Mouse (Mus musculus) kidney, adult 2 months (tissue): Measurements from ENCODE around the gene Pdzrn3. TPM values are rescaled to one million over a fixed set of nuclear protein-coding genes. Genes with fewer than 3 reads are reported as not detected.

Experiments
- DNase-seq: peaks from one replicate; pipeline ENCODE4 v3.0.0; 2021
- H3K27ac ChIP-seq: fragments of 200-500 bp; 2 replicates; pipeline ENCODE4 v1.5.1; 2012; ENCODE audit warnings: low read depth, low read length, control low read depth, inconsistent platforms; ENCODE audit not compliant: insufficient read depth
- H3K27me3 ChIP-seq: fragments of 200-500 bp; replicated peaks from 2 replicates; pipeline ENCODE4 v1.6.1; 2012; ENCODE audit warnings: mild to moderate bottlenecking, moderate library complexity, low read length, inconsistent platforms; ENCODE audit not compliant: control insufficient read depth, insufficient read depth
- H3K36me3 ChIP-seq: fragments of 200-500 bp; 2 replicates; pipeline ENCODE4 v1.6.1; 2012; ENCODE audit warnings: mild to moderate bottlenecking, moderate library complexity, low read length, inconsistent platforms; ENCODE audit not compliant: control insufficient read depth, insufficient read depth
- H3K4me1 ChIP-seq: fragments of 200-500 bp; 2 replicates; pipeline ENCODE4 v1.6.1; 2011; ENCODE audit warnings: low read length; ENCODE audit not compliant: control insufficient read depth, insufficient read depth
- H3K4me3 ChIP-seq: fragments of 200-500 bp; 2 replicates; pipeline ENCODE4 v1.5.1; 2011; ENCODE audit warnings: mild to moderate bottlenecking, low read depth, low read length, control low read depth; ENCODE audit not compliant: insufficient read depth
- CTCF ChIP-seq: fragments of 200-500 bp; conservative IDR thresholded peaks from 2 replicates; pipeline ENCODE4 v1.5.1; 2011; ENCODE audit warnings: low read depth, mild to moderate bottlenecking, control low read depth, low read length, moderate library complexity, mixed read lengths; ENCODE audit not compliant: insufficient read depth, insufficient read length
- POLR2A ChIP-seq: fragments of 200-500 bp; IDR thresholded peaks from one replicate; pipeline ENCODE4 v1.6.1; 2011; ENCODE audit warnings: low read depth, low read length, control low read depth
- WGBS: fragments of 180-500 bp; shearing (Covaris S2); methylation state at CpG from one replicate; pipeline ENCODE4 v1.1.7; 2018; 5-methylcytosine and 5-hydroxymethylcytosine counted together
- polyA plus RNA-seq: library from polyadenylated mRNA; depleted of rRNA; stranded (reverse); fragments of >200 nt; gene quantifications from 2 replicates; pipeline ENCODE4 v1.2.3, GENCODE M21; 2012

The Pdzrn3 gene
- polyA plus RNA-seq, 1 experiment: 11.9 TPM

DNA sequence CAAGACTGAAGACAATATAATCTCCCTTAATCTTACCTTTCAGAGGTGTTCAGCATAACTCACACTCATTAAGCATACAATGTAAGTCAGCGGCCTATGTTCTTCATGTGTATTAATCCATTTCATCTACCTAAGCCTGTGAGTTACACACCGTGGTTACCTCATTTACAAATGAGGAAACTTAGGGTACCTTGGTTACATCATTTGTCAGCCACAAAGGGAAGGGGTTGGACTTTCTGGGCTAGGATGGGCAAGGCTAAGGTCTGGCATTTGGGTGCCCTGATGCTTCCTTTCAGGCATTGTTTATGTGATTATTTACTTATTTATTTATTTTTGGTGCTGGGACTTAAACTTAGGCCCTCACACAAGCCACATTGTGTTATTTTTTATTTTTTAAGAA lies 78.3 kb downstream of the Pdzrn3 start:
- TF ChIP-seq POLR2A: no peak
- no peak for TF ChIP-seq CTCF
- WGBS: 93% methylated on average over 2 of the region's 2 CpGs
- Histone ChIP-seq H3K4me3 (no peak overlapping the region), H3K4me1 (no peaks in the 10 kb centered on the region), H3K36me3 (no peaks in the 10 kb centered on the region), H3K27me3 (no peaks in the 10 kb centered on the region), H3K27ac (no peak overlapping the region)
- DNase-seq: no peak

DNA sequence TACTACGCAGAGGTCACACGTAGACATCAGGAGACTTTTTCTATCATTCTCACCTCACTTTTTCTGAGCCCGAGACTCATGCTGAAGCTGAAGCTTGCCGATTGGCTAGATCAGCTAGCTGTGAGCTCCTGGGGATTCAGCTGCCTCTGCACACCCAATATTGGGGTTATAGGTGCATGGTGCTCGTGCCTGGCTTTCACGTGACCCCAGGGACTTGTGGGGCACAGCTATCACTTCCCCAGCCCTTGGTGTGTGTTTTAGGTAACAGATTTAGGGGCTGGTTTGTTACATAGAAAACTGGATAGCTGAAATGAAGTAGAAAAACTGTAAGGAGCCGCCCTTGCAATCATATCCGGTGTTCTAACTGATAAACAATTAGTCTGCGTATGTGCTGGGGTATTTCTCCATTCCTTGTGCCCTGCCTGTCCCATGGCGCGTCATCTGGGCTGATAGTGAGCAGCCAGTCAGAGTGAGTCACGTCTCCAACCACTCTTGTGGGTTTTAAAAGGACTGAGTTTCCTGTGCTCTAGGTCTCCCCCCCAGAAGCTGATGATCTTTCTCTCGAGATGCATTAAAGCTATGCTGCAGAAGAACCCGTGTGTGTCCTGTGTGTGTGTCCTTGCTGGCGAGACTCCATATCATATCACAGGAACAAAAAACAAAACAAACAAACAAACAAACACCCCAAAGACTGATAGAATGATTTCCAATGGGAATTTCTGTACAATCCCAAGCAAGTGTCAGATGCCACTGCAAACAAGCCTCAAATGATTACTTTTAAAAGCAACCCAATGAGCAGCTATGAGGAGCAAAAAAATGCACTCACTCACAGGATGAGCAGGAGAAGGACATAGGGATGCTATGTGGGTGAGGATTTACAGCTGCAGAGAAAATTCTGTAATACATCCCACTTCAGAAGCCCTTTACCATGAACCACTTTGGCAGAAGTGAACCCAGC lies 79.9 kb downstream of the Pdzrn3 start:
- Histone ChIP-seq H3K27ac (no peak overlapping the region), H3K36me3 (no peaks in the 10 kb centered on the region), H3K4me3 (no peak overlapping the region), H3K27me3 (no peaks in the 10 kb centered on the region), H3K4me1 (no peaks in the 10 kb centered on the region)
- no peak for DNase-seq
- 93% methylated on average over 15 of the region's 15 CpGs for WGBS
- TF ChIP-seq POLR2A: no peak
- no peak for TF ChIP-seq CTCF

DNA sequence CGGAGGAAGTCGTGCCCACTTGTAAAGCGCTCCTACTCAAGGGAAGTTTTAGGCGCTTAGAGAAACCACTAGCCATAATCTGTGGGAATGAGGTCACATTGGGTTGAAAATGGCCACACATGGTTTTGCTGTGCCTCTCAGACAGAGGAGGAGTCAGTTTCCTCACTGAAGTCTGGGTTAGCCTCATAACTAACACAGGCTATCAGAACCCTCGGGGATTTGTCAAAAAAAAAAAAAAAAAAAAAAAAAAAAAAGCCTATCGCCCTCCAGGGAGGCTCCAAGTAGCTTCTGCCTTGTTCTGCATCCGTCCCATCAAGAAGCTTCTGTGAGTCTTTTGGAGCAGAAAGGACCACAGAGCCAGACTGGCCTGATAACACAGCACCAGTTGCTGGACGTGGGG lies 80.7 kb downstream of the Pdzrn3 start:
- Histone ChIP-seq H3K27me3 (no peaks in the 10 kb centered on the region), H3K27ac (no peak overlapping the region), H3K36me3 (no peaks in the 10 kb centered on the region), H3K4me1 (no peaks in the 10 kb centered on the region), H3K4me3 (no peak overlapping the region)
- no peak for DNase-seq
- no peak for TF ChIP-seq POLR2A
- TF ChIP-seq CTCF: no peak
- 89% methylated on average over 8 of the region's 8 CpGs for WGBS

DNA sequence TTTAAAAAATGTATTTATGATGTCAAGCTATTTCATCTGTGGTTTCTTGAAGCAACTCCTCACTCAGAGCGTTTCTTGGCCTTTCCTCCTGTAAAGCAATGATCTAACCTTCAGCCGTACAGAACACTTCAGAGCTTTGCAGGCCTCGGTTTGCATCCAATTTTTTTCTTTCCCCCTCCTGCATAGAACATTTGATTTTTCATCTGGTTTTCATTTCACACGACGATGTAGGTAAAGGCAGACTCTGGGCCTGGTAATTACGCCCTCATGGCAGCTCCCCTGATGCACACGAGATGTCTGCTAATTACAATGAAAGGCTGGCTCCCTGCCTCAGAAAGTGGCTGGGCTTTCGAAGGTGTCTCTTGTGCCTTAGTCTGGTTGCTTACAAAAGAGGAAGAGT lies 81.4 kb downstream of the Pdzrn3 start:
- H3K4me3 ChIP-seq: no peak overlapping the region
- TF ChIP-seq POLR2A: no peak
- no peak for TF ChIP-seq CTCF
- H3K27me3 ChIP-seq: no peaks in the 10 kb centered on the region
- no peaks in the 10 kb centered on the region for H3K4me1 ChIP-seq
- no peak overlapping the region for H3K27ac ChIP-seq
- WGBS: 92% methylated on average over 8 of the region's 8 CpGs
- H3K36me3 ChIP-seq: no peaks in the 10 kb centered on the region
- no peak for DNase-seq

- Histone ChIP-seq H3K27ac (no peak overlapping the region), H3K36me3 (no peaks in the 10 kb centered on the region), H3K4me3 (no peak overlapping the region), H3K4me1 (no peaks in the 10 kb centered on the region), H3K27me3 (no peaks in the 10 kb centered on the region)
- TF ChIP-seq CTCF: no peak
- TF ChIP-seq POLR2A: no peak
- 61% methylated on average over 12 of the region's 12 CpGs for WGBS
- peak; percentile 17 for DNase-seq
These were observed 84.6 kb downstream of the Pdzrn3 start for GRCm38 (mm10) chr6:101293036-101293572.

DNA sequence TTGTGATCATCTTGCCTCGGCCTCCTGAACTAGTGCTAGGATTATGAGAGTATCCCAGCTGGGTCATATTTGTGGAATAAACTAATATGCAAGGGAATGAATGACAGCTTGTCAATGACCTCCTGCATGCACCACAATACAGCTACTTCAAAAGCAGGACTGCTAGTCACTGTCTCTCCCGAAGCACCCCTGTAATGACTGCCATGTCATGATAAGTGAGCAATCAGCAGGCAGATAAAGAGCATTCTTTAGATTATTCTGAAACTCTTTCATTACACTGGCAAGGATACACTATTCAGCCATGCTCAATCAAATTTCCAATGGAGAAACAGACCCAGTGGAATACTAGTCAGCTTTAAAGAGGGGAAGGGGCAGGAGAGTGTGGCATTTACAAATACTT lies 85.8 kb downstream of the Pdzrn3 start:
- no peaks in the 10 kb centered on the region for H3K36me3 ChIP-seq
- no peaks in the 10 kb centered on the region for H3K27me3 ChIP-seq
- H3K4me3 ChIP-seq: no peak overlapping the region
- TF ChIP-seq POLR2A (no peak), CTCF (no peak)
- no peaks in the 10 kb centered on the region for H3K4me1 ChIP-seq
- DNase-seq: no peak
- no peak overlapping the region for H3K27ac ChIP-seq
- 92% methylated on average over 2 of the region's 2 CpGs for WGBS

DNA sequence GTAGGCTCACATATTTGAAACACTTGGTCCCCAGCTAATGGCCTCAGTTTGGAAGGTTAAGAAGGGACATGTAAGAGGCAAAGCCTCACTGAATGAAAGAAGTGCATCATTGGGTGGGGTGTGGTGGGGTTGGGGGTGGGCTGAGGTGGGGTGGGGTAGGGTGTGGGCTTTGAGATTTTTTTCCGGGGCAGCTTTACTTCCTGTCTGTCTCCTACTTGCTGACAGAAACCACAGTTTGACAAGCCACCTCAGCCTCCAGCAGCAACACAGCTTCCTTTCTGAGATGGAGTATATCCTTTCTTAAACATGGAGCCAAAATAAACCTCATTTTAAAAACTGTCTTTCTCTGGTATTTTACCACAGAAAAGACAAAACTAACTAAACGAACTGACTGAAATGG lies 87.5 kb downstream of the Pdzrn3 start:
- TF ChIP-seq CTCF (no peak), POLR2A (no peak)
- 37% methylated on average over 2 of the region's 2 CpGs for WGBS
- DNase-seq: no peak

More for the DNA sequence above, 87.5 kb downstream of the Pdzrn3 start:
- Histone ChIP-seq H3K27me3 (no peaks in the 10 kb centered on the region), H3K27ac (no peak overlapping the region), H3K4me1 (no peaks in the 10 kb centered on the region), H3K4me3 (no peak overlapping the region), H3K36me3 (no peaks in the 10 kb centered on the region)
